Mouse (Mus musculus): ENCODE data around the gene March9.

DNA sequence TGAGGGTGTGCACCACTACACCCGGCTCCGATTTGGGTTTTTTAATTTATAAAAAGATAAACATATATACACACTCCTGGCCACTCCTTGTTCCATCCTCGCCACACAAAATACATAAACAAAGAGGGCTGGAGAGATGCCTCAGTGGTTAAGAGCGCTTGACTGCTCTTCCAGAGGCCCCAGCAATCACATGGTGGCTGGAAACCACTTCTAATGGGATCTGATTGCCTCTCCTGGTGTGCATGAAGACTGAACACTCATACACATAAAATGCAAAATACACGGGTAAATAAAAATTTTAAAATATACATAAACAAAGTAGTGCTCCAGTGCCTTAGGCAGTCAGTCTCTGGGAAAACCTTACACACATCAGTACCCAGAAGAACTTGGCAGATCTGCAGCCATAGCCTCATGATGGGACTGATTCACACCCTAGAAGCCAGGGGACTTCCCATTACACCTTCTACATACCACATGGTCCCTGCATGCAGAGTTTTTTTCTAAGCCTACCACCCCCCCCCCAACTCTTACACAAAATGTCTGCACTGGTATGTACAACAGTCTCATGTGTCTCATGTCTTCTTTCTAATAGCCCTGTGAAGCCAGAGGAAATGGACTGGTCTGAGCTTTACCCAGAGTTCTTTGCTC lies 17.4 kb downstream of the March9 start:
- TF ChIP-seq CTCF (IDR thresholded peaks at IDR 0.05; ENCODE audit: low read depth) (no peak), EP300 (IDR thresholded peaks at IDR 0.05; ENCODE audit: low read depth) (no peak)
